Mouse (Mus musculus): ENCODE data around the gene Arhgap23.

Arhgap23 gene

DNA sequence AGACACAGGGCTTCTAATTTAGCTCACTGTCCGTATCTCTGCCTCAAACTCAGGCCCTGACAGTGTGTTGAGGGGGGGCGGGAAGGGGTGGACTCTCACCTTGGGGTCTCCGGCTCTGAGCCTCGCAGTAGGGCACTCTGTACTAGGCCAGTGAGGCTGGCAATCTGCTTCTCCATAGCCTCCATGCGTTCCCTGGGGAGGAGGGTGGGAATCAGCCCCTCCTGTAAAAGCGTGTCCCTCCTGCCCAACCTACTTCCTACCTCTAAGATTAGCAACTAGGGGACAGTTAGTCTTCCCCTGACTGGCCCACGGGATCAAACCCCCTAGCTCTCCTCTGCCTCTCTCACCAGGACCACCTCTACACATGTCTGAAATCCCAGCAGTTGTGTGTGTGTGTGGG lies 118.3 kb downstream of the Arhgap23 start:
- no peak for DNase-seq (ENCODE audit: low read depth)

- no peak for DNase-seq (ENCODE audit: low read depth)
Measured at GRCm38 (mm10) chr11:97534442-97535307, 119.3 kb downstream of the Arhgap23 start.

DNA sequence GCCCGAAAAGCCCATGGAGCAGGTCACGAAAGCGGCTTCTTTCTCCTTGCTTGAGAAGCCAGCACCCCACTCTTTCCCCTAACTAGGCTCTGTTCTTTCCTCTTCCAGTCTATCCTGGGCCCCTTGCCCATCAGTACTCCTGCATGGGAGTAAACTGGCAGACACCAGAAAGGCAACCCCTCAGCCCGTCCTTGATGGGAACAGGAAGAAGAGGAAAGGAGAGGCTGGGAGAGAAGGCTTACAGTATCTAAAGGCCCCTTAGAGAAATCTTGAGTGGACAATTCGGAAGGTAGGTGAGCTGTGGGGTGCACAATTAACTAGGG lies 119.9 kb downstream of the Arhgap23 start:
- DNase-seq (ENCODE audit: low read depth), result no peak

DNA sequence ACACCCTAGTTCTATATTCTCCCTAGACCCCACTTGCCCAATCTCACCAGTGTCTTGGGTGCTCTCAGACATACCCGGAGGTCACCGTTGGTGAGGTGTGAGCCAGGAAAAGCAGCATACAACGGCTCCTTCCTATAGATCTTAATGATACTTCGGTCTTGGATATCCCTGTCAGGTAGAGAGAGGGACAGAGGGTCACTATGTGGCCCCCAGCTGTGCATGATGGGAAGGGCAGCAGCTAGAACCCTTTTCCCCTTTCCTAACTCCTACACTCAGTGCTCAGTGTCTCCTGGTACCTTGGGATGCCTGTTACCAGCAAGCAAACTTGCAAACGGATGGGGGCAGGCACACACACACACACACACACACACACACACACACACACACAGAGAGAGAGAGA lies 120.3 kb downstream of the Arhgap23 start:
- no peak for DNase-seq (ENCODE audit: low read depth)

DNA sequence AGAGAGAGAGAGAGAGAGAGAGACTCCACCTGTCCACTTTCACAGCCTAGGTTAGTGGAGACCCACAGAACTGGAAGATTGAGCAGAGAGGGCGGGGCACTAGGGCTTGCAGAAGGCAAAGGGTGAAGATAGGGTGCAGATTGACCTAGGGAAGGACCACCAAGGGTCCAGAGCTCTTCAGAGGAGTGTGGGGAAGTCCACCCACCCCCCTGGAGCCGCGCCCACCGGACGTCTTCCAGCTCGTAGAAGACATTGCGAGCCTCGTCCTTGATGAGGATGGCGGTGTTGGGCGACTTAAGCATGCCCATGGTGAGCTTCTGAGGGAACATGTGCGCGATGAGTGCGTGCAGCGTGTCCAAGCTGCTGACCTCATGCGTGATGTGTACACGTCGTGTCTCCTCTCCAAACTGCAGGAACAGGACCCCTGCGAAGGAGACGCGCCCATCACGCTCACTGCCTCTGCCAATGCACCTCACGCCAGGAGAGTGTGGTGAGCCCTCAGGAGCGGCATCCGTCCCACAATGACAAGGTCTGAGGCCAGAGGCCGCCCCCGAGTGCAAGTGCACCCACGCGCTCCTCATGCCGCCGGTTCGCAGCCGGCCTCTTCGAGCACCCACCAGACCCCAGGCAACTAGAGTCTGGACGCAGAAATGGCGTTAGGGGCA lies 120.9 kb downstream of the Arhgap23 start:
- no peak for DNase-seq (ENCODE audit: low read depth)

- no peak for DNase-seq (ENCODE audit: low read depth)
Measured at GRCm38 (mm10) chr11:97536835-97537579, 121.7 kb downstream of the Arhgap23 start.

DNA sequence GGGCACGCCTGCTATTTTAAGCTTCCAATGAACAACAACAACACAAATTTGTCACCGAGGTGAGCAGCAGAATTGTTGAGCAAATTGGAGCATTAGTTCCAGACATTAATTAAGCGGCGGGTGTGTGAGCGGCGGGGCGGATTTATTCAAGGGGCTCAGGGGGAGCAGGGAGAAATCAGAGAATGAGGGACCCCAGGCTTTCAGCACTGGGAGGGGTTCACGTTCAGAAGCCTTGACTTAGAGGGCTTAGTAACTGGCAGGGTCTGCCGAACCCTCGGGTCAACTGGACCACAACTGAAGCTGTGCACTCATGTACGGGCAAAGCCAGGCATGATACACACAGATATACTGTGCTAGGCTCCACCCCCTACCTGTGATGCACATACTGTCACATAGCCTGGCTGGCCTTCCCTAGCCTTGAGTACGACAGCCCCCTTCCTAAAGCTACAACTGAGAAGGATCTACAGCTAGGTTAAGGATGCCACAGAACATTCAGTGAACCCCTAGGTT lies 122.3 kb downstream of the Arhgap23 start:
- DNase-seq (ENCODE audit: low read depth), result no peak

- no peak for DNase-seq (ENCODE audit: low read depth)
Measured at GRCm38 (mm10) chr11:97539622-97540021, 124.3 kb downstream of the Arhgap23 start.

DNA sequence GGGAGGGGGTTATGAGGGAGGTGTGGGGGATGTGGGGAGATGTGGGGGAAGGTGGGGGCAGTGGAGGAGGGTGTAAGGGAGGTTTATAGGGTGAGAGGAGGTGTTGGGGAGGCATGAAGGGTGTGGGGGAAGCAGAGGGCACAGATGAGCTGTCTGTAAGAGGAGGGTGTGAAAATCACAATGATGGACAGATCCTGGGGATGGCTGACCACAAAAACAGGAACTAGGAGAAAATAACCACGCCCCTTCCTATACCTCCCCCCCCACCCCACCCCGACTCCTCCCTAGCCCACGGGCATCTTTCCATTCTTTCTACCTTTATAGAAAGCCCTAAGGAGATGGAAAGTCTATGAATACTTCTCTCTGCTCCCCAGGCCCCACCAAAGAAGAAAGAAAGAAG lies 124.8 kb downstream of the Arhgap23 start:
- no peak for DNase-seq (ENCODE audit: low read depth)

- DNase-seq (ENCODE audit: low read depth), result no peak
Measured at GRCm38 (mm10) chr11:97540604-97541003, 125.3 kb downstream of the Arhgap23 start.

DNA sequence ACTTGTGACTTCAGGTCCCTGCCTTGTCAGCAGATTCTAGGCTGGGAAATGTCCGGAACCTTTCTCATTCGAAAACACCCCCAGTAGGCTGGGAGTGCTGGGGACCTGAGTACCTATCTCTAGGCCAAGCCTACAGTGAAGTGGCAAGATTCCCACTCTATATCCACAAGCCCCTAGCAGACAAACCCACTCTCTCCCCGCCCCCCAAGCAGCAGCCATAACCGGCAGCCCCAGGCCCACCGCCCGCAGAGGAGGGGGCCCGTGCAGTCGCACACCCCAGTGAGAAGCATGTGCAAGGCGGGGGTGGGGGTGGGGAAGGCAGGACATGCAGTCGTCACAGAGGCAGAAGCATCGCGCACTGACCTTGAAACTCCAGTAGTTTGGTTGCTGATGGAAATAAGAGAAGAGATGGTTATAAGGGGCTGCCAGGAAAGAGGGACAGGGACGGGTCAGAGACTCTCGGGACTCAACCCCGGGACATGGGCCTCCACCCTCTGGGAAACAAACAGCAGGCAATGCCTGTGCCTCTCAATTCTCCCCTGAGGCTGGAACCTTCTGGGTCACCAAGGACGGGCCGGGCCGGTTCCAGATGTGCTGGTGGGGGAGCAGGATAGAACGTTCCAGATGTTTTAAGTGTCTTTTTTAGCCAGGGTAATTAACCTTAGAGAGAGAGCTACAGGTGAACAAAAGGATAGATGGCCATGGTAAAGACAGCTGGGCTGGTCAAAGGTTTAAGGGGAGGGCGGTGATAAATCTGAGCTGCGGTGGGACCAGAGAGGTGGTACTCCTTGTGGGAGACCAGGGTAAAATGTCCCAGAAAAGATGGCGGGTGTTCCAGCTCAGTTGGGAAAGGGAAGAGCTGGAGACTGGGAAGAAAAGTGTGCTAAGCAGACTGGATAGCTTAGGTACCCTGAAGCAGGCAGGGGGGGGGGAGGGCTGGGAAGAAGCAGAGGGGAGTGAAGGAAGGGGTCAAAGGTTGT lies 127.1 kb downstream of the Arhgap23 start:
- no peak for DNase-seq (ENCODE audit: low read depth)

DNA sequence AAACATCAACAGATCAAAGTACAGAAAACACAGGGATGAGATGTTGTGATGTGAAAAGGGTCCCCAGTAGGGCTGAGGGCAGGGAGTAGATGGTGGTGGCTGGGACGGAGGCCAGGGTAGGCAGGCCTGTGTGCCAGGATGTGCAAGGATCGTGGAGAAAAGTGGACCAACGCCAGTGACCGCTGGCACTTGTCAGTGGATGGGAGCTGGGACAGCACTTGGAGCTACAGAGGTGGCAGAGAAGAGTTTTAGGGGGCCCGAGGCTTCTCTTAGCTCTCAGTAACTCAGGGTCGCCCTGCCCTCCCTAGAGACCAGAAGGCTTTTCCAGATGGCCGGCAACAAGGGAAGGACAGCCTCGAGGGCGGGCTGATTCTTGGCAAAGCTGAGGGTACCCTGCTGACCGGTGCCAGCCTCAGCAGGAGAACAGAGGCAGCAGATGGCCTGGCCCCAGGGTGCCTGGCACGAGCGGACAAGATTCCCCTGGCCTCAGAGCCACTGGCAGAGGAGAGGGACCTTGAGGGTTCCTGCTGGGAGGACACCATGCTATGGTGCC lies 127.9 kb downstream of the Arhgap23 start:
- no peak for DNase-seq (ENCODE audit: low read depth)

GRCm38 (mm10) chr11:97543883-97544282 lies 128.6 kb downstream of the Arhgap23 start:
- DNase-seq (ENCODE audit: low read depth), result no peak

GRCm38 (mm10) chr11:97545808-97546560 lies 130.7 kb downstream of the Arhgap23 start:
- no peak for DNase-seq (ENCODE audit: low read depth)

- no peak for DNase-seq (ENCODE audit: low read depth)
Measured at GRCm38 (mm10) chr11:97546804-97547411, 131.6 kb downstream of the Arhgap23 start.

GRCm38 (mm10) chr11:97547957-97548706 lies 132.8 kb downstream of the Arhgap23 start:
- no peak for DNase-seq (ENCODE audit: low read depth)

- DNase-seq (ENCODE audit: low read depth), result no peak
Measured at GRCm38 (mm10) chr11:97548757-97549156, 133.4 kb downstream of the Arhgap23 start.

All from fibroblast of lung, adult 2 months (primary cell).